Mouse (Mus musculus) hindbrain, embryonic 12.5 days (tissue): ENCODE data around the gene Tmem183a. TPM values are rescaled to one million over a fixed set of nuclear protein-coding genes. Genes with fewer than 3 reads are reported as not detected.

Source experiments
- ATAC-seq: fragments of 200-750 bp; cut with Nextera tagmentation; 2 replicates; pipeline ENCODE4 v1.8.0; 2017; ENCODE audit warnings: moderate TSS enrichment; ENCODE audit not compliant: low FRiP score
- H3K27ac ChIP-seq: fragments of 300-500 bp; sonication (generic); 2 replicates; pipeline ENCODE4 v1.5.1; 2016; ENCODE audit warnings: mild to moderate bottlenecking
- H3K27me3 ChIP-seq: fragments of 300-500 bp; sonication (generic); 2 replicates; pipeline ENCODE4 v1.6.1; 2016; ENCODE audit warnings: mild to moderate bottlenecking
- H3K36me3 ChIP-seq: fragments of 300-500 bp; sonication (generic); 2 replicates; pipeline ENCODE4 v1.6.1; 2016; ENCODE audit warnings: mild to moderate bottlenecking
- H3K4me1 ChIP-seq: fragments of 300-500 bp; sonication (generic); 2 replicates; pipeline ENCODE4 v1.6.1; 2016
- H3K4me2 ChIP-seq: fragments of 300-500 bp; sonication (generic); replicated peaks from 2 replicates; pipeline ENCODE4 v1.6.1; 2016; ENCODE audit warnings: mild to moderate bottlenecking
- H3K4me3 ChIP-seq: fragments of 300-500 bp; sonication (generic); 2 replicates; pipeline ENCODE4 v1.5.1; 2016; ENCODE audit warnings: mild to moderate bottlenecking
- H3K9ac ChIP-seq: fragments of 300-500 bp; sonication (generic); 2 replicates; pipeline ENCODE4 v1.6.1; 2016; ENCODE audit warnings: mild to moderate bottlenecking, moderate library complexity
- H3K9me3 ChIP-seq: fragments of 300-500 bp; sonication (generic); replicated peaks from 2 replicates; pipeline ENCODE4 v1.6.1; 2016; ENCODE audit warnings: mild to moderate bottlenecking
- WGBS: fragments of 180-500 bp; shearing (Covaris S2); methylation state at CpG from one replicate; pipeline ENCODE4 v1.1.7; 2016; 5-methylcytosine and 5-hydroxymethylcytosine counted together
- polyA plus RNA-seq: library from polyadenylated mRNA; unstranded; fragments of >200 nt; fragmentation: Nextera tagmentation; extraction: Ambion mirVana; gene quantifications from 2 replicates; pipeline ENCODE4 v1.2.1, GENCODE M21; 2016

Gene Tmem183a
- polyA plus RNA-seq, 1 experiment from 2014 or later, result 109 TPM

DNA sequence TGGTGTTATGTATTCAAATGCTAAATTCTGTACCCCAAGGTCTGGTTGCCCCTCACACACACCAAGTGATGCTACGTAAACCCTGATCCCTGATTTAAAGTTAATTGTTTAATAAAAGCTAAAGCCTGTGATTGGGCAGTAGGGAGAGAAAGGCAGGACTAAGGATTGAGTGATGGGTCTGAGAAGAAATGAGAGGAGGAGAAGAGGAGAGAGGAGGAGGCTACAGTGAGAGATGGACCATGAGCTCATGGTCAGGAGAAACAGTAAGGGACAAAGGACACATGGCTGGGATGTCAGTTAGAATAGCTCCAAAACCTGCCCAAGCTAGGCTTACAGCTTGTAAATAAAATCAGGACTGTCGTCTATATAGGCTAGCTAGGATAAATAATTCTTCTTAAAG lies 19.3 kb upstream of the Tmem183a start:
- H3K4me3 ChIP-seq, result no peak overlapping the region
- H3K9me3 ChIP-seq, result 0 out of 2 replicates have a peak, but pooled peaks cover 6% of the 10 kb centered on the region
- H3K27me3 ChIP-seq, result peaks cover 6% of the 10 kb centered on the region; the same call in 1 of the 2 replicates
- ATAC-seq, result no peak
- 77% methylated on average over 2 of the region's 2 CpGs for WGBS
- no peak overlapping the region for H3K4me2 ChIP-seq
- H3K27ac ChIP-seq, result no peak overlapping the region
- H3K36me3 ChIP-seq, result no peaks in the 10 kb centered on the region
- H3K4me1 ChIP-seq, result no peaks in the 10 kb centered on the region
- no peak overlapping the region for H3K9ac ChIP-seq

DNA sequence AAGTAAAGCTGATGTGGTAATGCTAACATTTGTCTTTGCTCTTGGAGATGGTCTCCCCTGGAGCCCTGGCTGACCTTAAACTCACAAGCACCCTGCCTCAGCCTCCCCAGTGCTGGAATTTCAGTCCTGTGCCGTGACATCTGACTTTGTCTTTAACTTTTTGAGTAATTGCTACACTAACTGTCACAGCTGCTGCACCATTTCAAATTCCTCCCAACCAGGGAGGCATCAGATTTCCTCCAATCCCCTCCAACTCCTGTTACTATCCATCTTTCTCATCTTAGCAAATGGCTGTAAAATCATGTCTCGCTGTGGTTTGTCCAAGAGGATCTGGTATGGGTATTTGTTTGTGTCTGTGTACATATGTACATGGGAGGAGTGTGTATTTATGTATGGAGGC lies 12.3 kb upstream of the Tmem183a start:
- Histone ChIP-seq H3K27ac (no peak overlapping the region), H3K27me3 (no peaks in the 10 kb centered on the region), H3K4me2 (no peak overlapping the region), H3K9ac (no peak overlapping the region), H3K36me3 (no peaks in the 10 kb centered on the region), H3K4me1 (no peaks in the 10 kb centered on the region), H3K9me3 (no peaks in the 10 kb centered on the region), H3K4me3 (no peak overlapping the region)
- ATAC-seq, result no peak
- WGBS, result 82% methylated on average over 2 of the region's 2 CpGs

DNA sequence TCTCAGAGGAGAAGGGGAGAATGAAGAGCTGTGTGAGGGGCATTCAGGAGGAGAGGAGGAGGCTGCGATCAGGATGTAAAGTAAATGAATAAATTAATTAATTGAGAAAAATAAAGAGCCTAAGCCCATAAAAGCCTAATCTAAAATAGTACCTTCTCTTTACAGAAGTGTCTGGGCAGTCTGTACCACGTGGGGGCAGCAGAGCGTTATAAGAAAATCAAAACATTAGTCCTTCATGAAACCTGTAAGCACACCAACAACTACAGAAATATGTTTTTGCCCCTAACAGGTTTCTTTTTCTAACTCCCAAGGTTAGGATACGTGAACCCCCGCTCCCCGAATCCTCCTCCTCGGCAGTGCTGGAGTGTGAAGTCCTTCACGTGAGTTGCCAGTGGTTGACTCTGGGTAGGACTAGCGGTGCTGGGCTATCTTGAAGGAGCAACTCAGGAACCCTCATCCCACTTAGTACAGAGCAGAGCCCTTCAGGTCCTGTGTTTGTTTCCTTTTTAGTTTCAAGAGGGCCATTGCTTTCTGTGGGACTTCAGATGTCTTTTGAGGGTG lies 7.1 kb upstream of the Tmem183a start:
- ATAC-seq, result no peak
- H3K27ac ChIP-seq, result no peak overlapping the region

DNA sequence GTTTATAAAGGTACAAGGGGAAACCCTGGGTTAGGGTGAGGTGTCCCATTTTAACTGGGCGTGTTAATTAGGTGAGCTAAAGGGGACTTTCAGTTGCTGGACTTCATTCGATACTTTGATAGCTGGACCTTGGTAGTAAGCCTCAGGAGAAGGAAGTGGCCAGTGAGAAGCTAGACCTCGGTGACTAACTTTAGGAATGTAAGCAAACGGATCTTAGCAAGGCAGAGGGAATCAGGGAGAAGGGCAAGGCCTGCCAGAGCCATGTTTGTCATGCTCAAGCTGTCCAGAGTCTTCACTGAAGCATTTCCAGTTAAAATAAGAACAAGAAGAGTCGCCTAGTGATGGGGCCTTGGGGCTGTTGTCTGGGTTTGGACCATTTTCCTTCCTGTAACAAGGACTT lies 3.7 kb upstream of the Tmem183a start:
- no peak overlapping the region for H3K9ac ChIP-seq
- H3K4me3 ChIP-seq, result no peak overlapping the region
- 0 out of 2 replicates have a peak, but pooled peaks cover 3% of the 10 kb centered on the region for H3K27me3 ChIP-seq
- 67% methylated on average over 5 of the region's 5 CpGs for WGBS
- H3K27ac ChIP-seq, result no peak overlapping the region
- no peak for ATAC-seq
- H3K4me1 ChIP-seq, result peaks cover 11% of the 10 kb centered on the region
- no peaks in the 10 kb centered on the region; the same call in 1 of the 2 replicates for H3K36me3 ChIP-seq
- no peaks in the 10 kb centered on the region for H3K9me3 ChIP-seq
- H3K4me2 ChIP-seq, result no peak overlapping the region

More for the DNA sequence above, 7.1 kb upstream of the Tmem183a start:
- Histone ChIP-seq H3K4me3 (no peak overlapping the region), H3K36me3 (no peaks in the 10 kb centered on the region), H3K9me3 (no peaks in the 10 kb centered on the region), H3K4me2 (no peak overlapping the region), H3K9ac (no peak overlapping the region), H3K27me3 (0 out of 2 replicates have a peak, but pooled peaks cover 3% of the 10 kb centered on the region), H3K4me1 (no peaks in the 10 kb centered on the region)
- WGBS, result 53% methylated on average over 9 of the region's 9 CpGs

DNA sequence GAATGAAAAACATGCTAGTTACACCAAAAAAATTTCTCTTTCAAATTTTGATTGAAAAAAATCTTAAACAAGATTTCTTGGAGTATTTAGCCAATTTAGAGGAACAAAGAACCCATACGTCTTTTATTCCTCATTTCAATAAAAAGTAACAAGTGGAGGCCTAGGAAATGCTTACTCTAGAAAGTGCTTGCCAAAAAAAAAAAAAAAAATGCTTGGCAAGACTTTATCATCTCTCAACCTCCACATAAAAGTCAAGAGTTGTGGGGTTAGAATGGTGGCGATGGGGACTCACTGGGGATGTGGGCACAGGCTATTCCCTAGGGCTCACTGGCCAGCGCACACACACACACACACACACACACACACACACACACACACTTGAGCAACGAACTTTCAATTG lies 1.4 kb upstream of the Tmem183a start:
- Histone ChIP-seq H3K27me3 (0 out of 2 replicates have a peak, but pooled peaks cover 3% of the 10 kb centered on the region), H3K9me3 (no peaks in the 10 kb centered on the region), H3K4me1 (peaks cover 11% of the 10 kb centered on the region), H3K27ac (no peak overlapping the region), H3K4me2 (no peak overlapping the region), H3K4me3 (no peak overlapping the region), H3K36me3 (peaks cover 9% of the 10 kb centered on the region), H3K9ac (no peak overlapping the region)
- 84% methylated on average over 4 of the region's 4 CpGs for WGBS
- ATAC-seq, result no peak

DNA sequence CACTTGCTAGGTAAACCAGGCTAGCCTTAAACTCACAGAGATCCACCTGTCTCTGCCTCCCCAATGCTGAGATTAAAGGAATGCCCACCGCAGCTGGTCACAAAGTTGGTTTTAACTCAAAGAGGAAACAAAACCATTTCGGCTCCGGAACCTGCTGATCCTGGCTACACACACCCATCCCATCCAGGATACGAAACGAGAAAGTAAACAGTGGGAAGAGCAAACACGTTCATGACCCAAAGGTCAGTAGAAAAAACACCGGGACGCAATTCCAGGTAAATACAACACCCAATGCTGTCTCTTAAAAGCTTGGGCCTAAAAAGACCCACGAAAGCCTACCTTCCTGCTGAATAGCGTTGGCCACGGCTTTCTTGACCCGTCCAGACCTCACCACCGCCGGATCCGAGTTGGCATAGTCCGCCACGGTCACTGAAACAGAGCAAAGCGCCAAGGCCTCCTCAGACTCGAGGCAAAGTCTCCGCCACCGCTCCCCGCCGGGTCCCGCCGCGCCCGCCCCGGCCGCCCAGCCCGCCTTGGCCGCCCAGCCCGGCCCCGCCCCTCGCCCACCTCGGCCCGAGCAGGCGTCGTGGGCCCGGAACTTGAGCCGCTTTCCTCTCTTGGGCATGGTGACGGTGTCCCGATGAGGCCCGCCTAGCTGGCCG lies 453 bp downstream of the Tmem183a start:
- H3K4me1 ChIP-seq, result peaks cover 11% of the 10 kb centered on the region
- WGBS, result 3% methylated on average over 39 of the region's 44 CpGs
- H3K27ac ChIP-seq, result peak overlapping the region; percentile 85
- peak overlapping the region; percentile 93 for H3K9ac ChIP-seq
- no peaks in the 10 kb centered on the region for H3K9me3 ChIP-seq
- peaks cover 19% of the 10 kb centered on the region for H3K36me3 ChIP-seq
- 0 out of 2 replicates have a peak, but pooled peaks cover 3% of the 10 kb centered on the region for H3K27me3 ChIP-seq
- peak overlapping the region; percentile 75 for H3K4me2 ChIP-seq
- H3K4me3 ChIP-seq, result peak overlapping the region; percentile 84
- peak; percentile 85 for ATAC-seq

DNA sequence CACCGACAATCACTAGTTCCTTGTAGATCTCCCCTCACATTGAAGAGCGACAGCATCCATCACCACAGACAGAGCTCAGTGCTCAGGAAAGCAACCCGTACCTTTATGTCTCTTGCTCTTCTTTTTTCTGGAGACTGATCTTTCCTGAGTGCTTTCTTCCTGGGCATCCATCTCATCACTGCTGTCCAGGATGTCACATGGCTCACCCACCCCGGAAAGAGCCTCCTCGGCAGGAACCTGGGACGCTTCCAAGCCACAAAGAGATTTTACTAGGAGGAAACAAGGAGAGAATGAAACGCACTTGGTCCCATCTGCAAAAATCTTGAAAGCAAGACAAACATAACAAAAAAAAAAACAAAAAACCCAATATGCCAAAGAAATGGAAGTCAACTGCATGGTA lies 1.1 kb downstream of the Tmem183a start:
- H3K9ac ChIP-seq, result peak overlapping the region; percentile 93; the same call in 1 of the 2 replicates
- no peak overlapping the region for H3K27ac ChIP-seq
- H3K9me3 ChIP-seq, result no peaks in the 10 kb centered on the region
- 83% methylated on average over 7 of the region's 7 CpGs for WGBS
- peaks cover 11% of the 10 kb centered on the region for H3K4me1 ChIP-seq
- H3K4me2 ChIP-seq, result peak overlapping the region; percentile 75
- H3K36me3 ChIP-seq, result peaks cover 25% of the 10 kb centered on the region
- no peak for ATAC-seq
- H3K4me3 ChIP-seq, result peak overlapping the region; percentile 84
- 0 out of 2 replicates have a peak, but pooled peaks cover 3% of the 10 kb centered on the region for H3K27me3 ChIP-seq

DNA sequence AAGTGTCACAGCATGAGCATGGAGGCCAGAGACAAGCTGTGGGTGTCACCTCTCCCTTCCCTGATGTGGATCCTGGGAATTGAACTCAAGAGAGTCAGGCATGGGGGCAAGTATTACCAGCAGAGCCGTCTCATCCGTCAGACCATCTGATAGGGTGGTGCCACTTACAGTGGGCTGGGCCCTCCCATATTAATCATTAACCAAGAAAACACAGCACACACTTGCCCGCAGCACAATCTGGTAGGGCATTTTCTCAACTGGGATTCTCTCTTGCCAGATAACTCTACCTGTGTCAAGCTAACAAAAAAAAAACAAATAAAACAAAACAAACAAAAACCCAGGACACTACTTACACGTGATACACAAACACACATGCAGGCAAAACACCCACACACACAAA lies 4.3 kb downstream of the Tmem183a start:
- Histone ChIP-seq H3K27ac (no peak overlapping the region), H3K4me3 (no peak overlapping the region), H3K9me3 (no peaks in the 10 kb centered on the region), H3K27me3 (no peaks in the 10 kb centered on the region), H3K4me1 (peaks cover 10% of the 10 kb centered on the region), H3K4me2 (no peak overlapping the region), H3K9ac (no peak overlapping the region), H3K36me3 (peaks cover 57% of the 10 kb centered on the region)
- WGBS, result 80% methylated on average over 4 of the region's 4 CpGs
- ATAC-seq, result no peak

DNA sequence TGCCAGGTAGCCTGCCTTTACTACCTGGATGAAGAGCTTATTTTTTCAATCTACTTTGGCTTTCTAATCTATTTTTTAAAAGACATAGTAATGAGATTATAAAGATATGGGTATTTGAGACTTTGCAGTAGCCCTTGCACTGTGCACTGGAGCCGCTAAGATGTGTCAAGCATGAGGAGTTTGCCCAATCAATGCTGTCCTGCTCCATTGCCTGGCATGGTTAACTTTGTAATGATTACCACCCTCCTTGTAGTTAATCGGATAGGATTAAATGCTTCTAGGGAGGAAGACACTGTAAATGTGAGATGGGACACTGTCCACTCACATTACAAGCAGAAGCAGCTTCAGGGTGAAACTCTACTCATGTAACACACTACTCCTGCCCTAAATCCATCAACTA lies 8.5 kb downstream of the Tmem183a start:
- Histone ChIP-seq H3K27me3 (no peaks in the 10 kb centered on the region), H3K4me1 (no peaks in the 10 kb centered on the region; the same call in 1 of the 2 replicates), H3K9ac (no peak overlapping the region), H3K4me3 (no peak overlapping the region), H3K4me2 (no peak overlapping the region), H3K9me3 (no peaks in the 10 kb centered on the region), H3K36me3 (peaks cover 80% of the 10 kb centered on the region), H3K27ac (no peak overlapping the region)
- no peak for ATAC-seq
- WGBS, result 96% methylated on average over 2 of the region's 2 CpGs

DNA sequence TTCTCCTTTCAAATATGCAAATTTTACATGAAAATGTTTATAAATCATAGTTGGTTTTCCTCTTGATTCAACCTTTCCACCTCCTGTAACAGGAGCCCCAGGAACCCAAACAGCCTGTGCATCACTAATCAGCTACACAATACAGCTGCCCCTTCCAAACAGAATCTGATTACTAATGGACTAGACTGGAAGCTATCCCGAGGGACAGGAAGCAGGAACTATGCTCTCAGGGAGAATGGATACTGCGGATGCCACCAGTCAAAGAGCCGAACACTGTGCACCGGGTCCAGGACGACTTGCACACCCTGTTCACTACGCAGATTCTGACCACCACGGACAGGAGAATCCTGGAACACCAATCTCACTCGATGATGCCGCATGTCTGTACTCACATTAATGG lies 14.0 kb downstream of the Tmem183a start:
- Histone ChIP-seq H3K27me3 (no peaks in the 10 kb centered on the region; the same call in 1 of the 2 replicates), H3K4me3 (no peak overlapping the region), H3K4me1 (peaks cover 14% of the 10 kb centered on the region; the same call in 1 of the 2 replicates), H3K9ac (no peak overlapping the region), H3K9me3 (no peaks in the 10 kb centered on the region), H3K36me3 (peaks cover 57% of the 10 kb centered on the region), H3K4me2 (no peak overlapping the region), H3K27ac (no peak overlapping the region)
- WGBS, result 83% methylated on average over 9 of the region's 9 CpGs
- ATAC-seq, result no peak

DNA sequence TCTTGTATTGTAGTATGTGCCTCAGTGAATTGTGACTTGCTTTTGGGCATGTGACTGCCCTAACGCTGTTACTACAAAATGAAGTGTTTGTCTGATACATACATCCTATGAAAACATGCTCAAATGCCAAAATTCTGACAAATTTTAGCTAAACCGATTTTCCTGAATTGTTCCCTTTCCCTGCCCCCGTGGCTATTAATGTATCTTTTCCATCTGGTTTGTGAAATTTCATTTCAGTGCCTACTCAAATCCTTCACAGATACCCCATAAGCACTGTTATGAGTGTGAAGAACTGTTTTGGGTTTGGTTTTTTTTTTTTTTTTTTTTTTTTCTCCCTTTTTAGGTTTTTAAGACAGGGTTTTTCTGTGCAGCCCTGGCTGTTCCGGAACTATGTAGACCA lies 16.7 kb downstream of the Tmem183a start:
- Histone ChIP-seq H3K9me3 (no peaks in the 10 kb centered on the region), H3K27me3 (peaks cover 4% of the 10 kb centered on the region; the same call in 1 of the 2 replicates), H3K36me3 (peaks cover 31% of the 10 kb centered on the region), H3K4me1 (peaks cover 14% of the 10 kb centered on the region; the same call in 1 of the 2 replicates), H3K9ac (no peak overlapping the region), H3K4me2 (peak overlapping the region; percentile 83), H3K4me3 (peak overlapping the region; percentile 41), H3K27ac (no peak overlapping the region)
- no peak for ATAC-seq
- 70% methylated on average over 4 of the region's 4 CpGs for WGBS

DNA sequence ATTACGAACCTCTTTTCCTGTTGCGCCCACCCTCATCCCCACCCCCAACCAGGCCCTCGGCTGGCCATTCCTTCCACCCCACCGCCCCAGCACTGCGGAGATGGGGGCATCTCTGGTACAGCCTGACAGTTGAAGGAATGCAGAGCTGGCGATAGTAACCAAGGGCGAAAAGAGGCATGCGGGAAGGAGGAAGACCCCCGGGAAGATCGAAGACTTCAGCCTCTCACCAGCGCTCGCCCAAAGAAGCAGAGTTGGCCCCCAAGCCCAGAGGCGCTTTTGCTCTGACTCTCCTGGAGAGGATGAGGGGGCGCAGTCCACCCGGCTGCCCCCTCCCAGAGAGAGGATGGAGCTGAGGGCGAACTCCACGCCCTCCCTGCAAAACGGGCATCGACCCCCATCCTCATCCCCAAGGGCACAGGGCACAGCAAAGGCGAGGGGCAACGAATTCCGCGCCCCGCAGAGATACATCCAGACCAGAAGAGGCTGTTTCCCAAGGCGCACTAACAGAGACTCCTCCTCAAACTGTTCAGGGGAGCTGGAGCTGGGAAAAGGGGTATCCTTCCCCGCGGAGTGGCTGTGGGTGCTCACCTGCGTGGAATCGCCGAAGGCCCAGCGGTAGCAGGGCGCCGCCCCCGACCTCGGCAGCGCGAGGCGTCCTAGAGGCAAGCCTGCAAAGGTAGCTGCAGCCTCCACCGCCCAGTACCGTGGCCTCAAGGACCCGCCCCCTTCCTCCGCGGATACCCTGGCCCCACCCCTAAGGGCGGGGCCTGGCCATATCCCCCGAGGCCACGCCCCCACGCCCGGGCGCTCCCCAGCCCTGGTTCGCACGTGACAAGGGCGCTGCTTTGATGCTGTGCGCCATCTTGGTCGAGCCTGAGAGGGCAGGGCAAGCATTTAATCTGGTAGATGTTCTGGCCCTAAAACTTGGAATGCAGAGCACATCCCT lies 17.5 kb downstream of the Tmem183a start:
- no peaks in the 10 kb centered on the region for H3K9me3 ChIP-seq
- peaks cover 23% of the 10 kb centered on the region for H3K36me3 ChIP-seq
- peak overlapping the region; percentile 9; the same call in 1 of the 2 replicates for H3K27ac ChIP-seq
- WGBS, result 1% methylated on average over 53 of the region's 54 CpGs
- peak; percentile 94 for ATAC-seq
- H3K4me3 ChIP-seq, result peak overlapping the region; percentile 41
- peaks cover 14% of the 10 kb centered on the region; the same call in 1 of the 2 replicates for H3K4me1 ChIP-seq
- peaks cover 4% of the 10 kb centered on the region; the same call in 1 of the 2 replicates for H3K27me3 ChIP-seq
- H3K9ac ChIP-seq, result peak overlapping the region; percentile 62
- H3K4me2 ChIP-seq, result peak overlapping the region; percentile 83
